Mouse (Mus musculus) CH12.LX (cell line): ENCODE data around the gene Gimap7. TPM values are rescaled to one million over a fixed set of nuclear protein-coding genes. Genes with fewer than 3 reads are reported as not detected.

ENCODE experiments used
- DNase-seq: peaks from one replicate; pipeline ENCODE4 v3.0.0-alpha.2; 2013; ENCODE audit errors: extremely low read depth
- H3K27ac ChIP-seq: 2 replicates; pipeline ENCODE4 v1.5.1; 2012; ENCODE audit warnings: low read depth, mild to moderate bottlenecking, control low read depth, moderate library complexity; ENCODE audit not compliant: insufficient read depth
- H3K27me3 ChIP-seq: replicated peaks from 2 replicates; pipeline ENCODE3; 2012; ENCODE audit warnings: inconsistent platforms
- H3K36me3 ChIP-seq, 2 experiments: replicated peaks in 1 of 2; 2 replicates each; pipeline versions ENCODE3 to v1.6.1; 2012; ENCODE audit warnings: inconsistent platforms in 1 of 2, low read length in 1 of 2, mild to moderate bottlenecking in 1 of 2, mixed read lengths in 1 of 2, moderate library complexity in 1 of 2; ENCODE audit not compliant: control insufficient read depth in 1 of 2, insufficient read depth in 1 of 2
- H3K4me1 ChIP-seq, 2 experiments: 2 replicates each; pipeline ENCODE4 v1.6.1; 2012; ENCODE audit warnings: inconsistent platforms in 1 of 2, moderate library complexity in 1 of 2; ENCODE audit not compliant: insufficient read depth in 2 of 2, control insufficient read depth in 1 of 2
- H3K4me2 ChIP-seq: 2 replicates; pipeline ENCODE4 v1.6.1; 2012; ENCODE audit warnings: low read depth, mild to moderate bottlenecking, control low read depth; ENCODE audit not compliant: poor library complexity, insufficient read depth, severe bottlenecking
- H3K4me3 ChIP-seq, 3 experiments: fragments of 150-350 bp in 1 of 3; sonication (generic) in 1 of 3; replicated peaks in 1 of 3; 2 replicates each; pipeline versions ENCODE3 to v1.5.1; 2011 to 2012; ENCODE audit warnings: low read depth in 2 of 3, low read length in 2 of 3, mild to moderate bottlenecking in 2 of 3, moderate library complexity in 2 of 3, control low read depth in 1 of 3, improper control_type of control experiment in 1 of 3, inconsistent platforms in 1 of 3, mixed read lengths in 1 of 3; ENCODE audit not compliant: poor library complexity in 1 of 3
- H3K79me2 ChIP-seq: replicated peaks from 2 replicates; pipeline ENCODE4 v1.6.1; 2012; ENCODE audit warnings: mild to moderate bottlenecking, moderate library complexity; ENCODE audit not compliant: control insufficient read depth, poor library complexity, insufficient read depth, severe bottlenecking; ENCODE audit errors: extremely low read depth
- H3K9ac ChIP-seq: 2 replicates; pipeline ENCODE4 v1.6.1; 2012; ENCODE audit warnings: low read depth, mild to moderate bottlenecking, control low read depth, moderate library complexity; ENCODE audit not compliant: insufficient read depth
- H3K9me3 ChIP-seq: replicated peaks from 2 replicates; pipeline ENCODE3; 2012; ENCODE audit warnings: low read length, inconsistent platforms, mixed read lengths
- BHLHE40 ChIP-seq: IDR thresholded peaks from 2 replicates; pipeline ENCODE4 v1.6.1; 2011; ENCODE audit warnings: mild to moderate bottlenecking, low read depth, low read length, improper control_type of control experiment
- CHD1 ChIP-seq: IDR thresholded peaks from 2 replicates; pipeline ENCODE4 v1.6.1; 2012; ENCODE audit warnings: low read depth, low read length, improper control_type of control experiment, inconsistent platforms
- EP300 ChIP-seq: IDR thresholded peaks from 2 replicates; pipeline ENCODE4 v1.6.1; 2011; ENCODE audit warnings: low read length, improper control_type of control experiment
- ETS1 ChIP-seq: conservative IDR thresholded peaks from 2 replicates; pipeline ENCODE4 v1.6.1; 2012; ENCODE audit warnings: low read depth, mild to moderate bottlenecking, inconsistent platforms, low read length, improper control_type of control experiment, moderate library complexity
- GABPA ChIP-seq: IDR thresholded peaks from 2 replicates; pipeline ENCODE4 v1.6.1; 2012; ENCODE audit warnings: low read depth, low read length, improper control_type of control experiment, inconsistent platforms; ENCODE audit not compliant: insufficient replicate concordance
- JUN ChIP-seq: IDR thresholded peaks from 2 replicates; pipeline ENCODE4 v1.6.1; 2011; ENCODE audit warnings: low read depth, mild to moderate bottlenecking, low read length, improper control_type of control experiment, moderate library complexity; ENCODE audit not compliant: insufficient read depth
- MAFK ChIP-seq: IDR thresholded peaks from 2 replicates; pipeline ENCODE4 v1.6.1; 2011; ENCODE audit warnings: low read length, improper control_type of control experiment; ENCODE audit not compliant: insufficient replicate concordance
- POLR2AphosphoS2 ChIP-seq: IDR thresholded peaks from 2 replicates; pipeline ENCODE4 v1.6.1; 2011; ENCODE audit warnings: low read depth, low read length, improper control_type of control experiment
- RAD21 ChIP-seq: IDR thresholded peaks from 2 replicates; pipeline ENCODE4 v1.6.1; 2011; ENCODE audit warnings: low read depth, mild to moderate bottlenecking, low read length, improper control_type of control experiment, moderate library complexity
- TCF12 ChIP-seq: IDR thresholded peaks from 2 replicates; pipeline ENCODE4 v1.6.1; 2014; ENCODE audit warnings: low read depth, mild to moderate bottlenecking, inconsistent platforms, low read length, improper control_type of control experiment
- USF1 ChIP-seq: IDR thresholded peaks from 2 replicates; pipeline ENCODE4 v1.6.1; 2014; ENCODE audit warnings: low read depth, mild to moderate bottlenecking, inconsistent platforms, low read length, improper control_type of control experiment
- USF2 ChIP-seq: conservative IDR thresholded peaks from 2 replicates; pipeline ENCODE4 v1.6.1; 2011; ENCODE audit warnings: low read depth, low read length, improper control_type of control experiment
- ZC3H11A ChIP-seq: IDR thresholded peaks from 2 replicates; pipeline ENCODE4 v1.6.1; 2012; ENCODE audit warnings: low read depth, mild to moderate bottlenecking, inconsistent platforms, low read length, improper control_type of control experiment
- ZMIZ1 ChIP-seq: IDR thresholded peaks from 2 replicates; pipeline ENCODE4 v1.6.1; 2012; ENCODE audit warnings: low read depth, mild to moderate bottlenecking, inconsistent platforms, low read length, improper control_type of control experiment
- dilution Hi-C: fragments of 300-500 bp; cut with MboI; formaldehyde crosslinking; loops from 2 replicates; pipeline ENCODE4 v1.14.3; 2020; ENCODE audit warnings: low sequenced_read_pairs; ENCODE audit not compliant: extremely low pct_unique_long_range_greater_than_20kb, extremely low pct_ligation_motif_present
- in situ Hi-C: fragments of 300-500 bp; cut with MboI; formaldehyde crosslinking; loops from 3 replicates; pipeline ENCODE4 v1.14.3; 2019; ENCODE audit warnings: low sequenced_read_pairs, low pct_ligation_motif_present, low pct_unique_long_range_greater_than_20kb, mixed read lengths
- polyA plus RNA-seq: library from polyadenylated mRNA; unstranded; fragments of >175 nt; gene quantifications from 2 replicates; pipeline ENCODE4 v1.2.1, GENCODE M21; 2012; ENCODE audit warnings: low read depth; ENCODE audit not compliant: insufficient read length
- total RNA-seq, 2 experiments: library from RNA; depleted of rRNA; stranded (reverse); fragments of 300-350 nt in 1 of 2; fragments of >200 nt in 1 of 2; gene quantifications; 2 replicates each; pipeline ENCODE4 v1.2.3; 2012 to 2014

The Gimap7 gene
- total and polyA plus RNA-seq, 3 experiments = 4.2 to 14.5 (median 7.0) TPM

- H3K36me3 ChIP-seq = peaks cover 25 to 29% of the 10 kb centered on the region in 2 experiments
- H3K4me3 ChIP-seq = no peak overlapping the region
- in situ Hi-C loops = no loop called here
- dilution Hi-C loops = no loop called here
- peaks cover 9% of the 10 kb centered on the region for H3K9me3 ChIP-seq
- DNase-seq = no peak
- peak overlapping the region; percentile 90 for H3K27ac ChIP-seq
- TF ChIP-seq TCF12 = no peak
- TF ChIP-seq ZC3H11A = no peak
- no peak for TF ChIP-seq BHLHE40
- no peak for TF ChIP-seq EP300
- TF ChIP-seq ETS1 = no peak
- TF ChIP-seq GABPA = no peak
- no peak for TF ChIP-seq RAD21
- no peak for TF ChIP-seq JUN
- H3K4me1 ChIP-seq = peaks cover 12 to 57% of the 10 kb centered on the region in 2 experiments
- peaks cover 67% of the 10 kb centered on the region for H3K79me2 ChIP-seq
- H3K9ac ChIP-seq = no peak overlapping the region
- no peaks in the 10 kb centered on the region for H3K27me3 ChIP-seq
- H3K4me2 ChIP-seq = peak overlapping the region; percentile 89
These were observed 23.3 kb downstream of the Gimap7 start for GRCm38 (mm10) chr6:48741711-48742206.

GRCm38 (mm10) chr6:48742422-48743351, 24.3 kb downstream of the Gimap7 start:
- Histone ChIP-seq H3K9ac (no peak overlapping the region), H3K79me2 (peaks cover 62% of the 10 kb centered on the region), H3K9me3 (peaks cover 9% of the 10 kb centered on the region), H3K4me2 (no peak overlapping the region), H3K27ac (no peak overlapping the region), H3K4me1 (peaks cover 7 to 48% of the 10 kb centered on the region in 2 experiments), H3K4me3 (no peak overlapping the region), H3K27me3 (no peaks in the 10 kb centered on the region), H3K36me3 (peaks cover 25 to 29% of the 10 kb centered on the region in 2 experiments)
- dilution Hi-C loops = no loop called here
- in situ Hi-C loops = no loop called here
- DNase-seq = no peak
- TF ChIP-seq USF2 (no peak), EP300 (no peak), MAFK (no peak)

- Histone ChIP-seq H3K36me3 (peaks cover 33 to 40% of the 10 kb centered on the region in 2 experiments), H3K4me1 (peaks cover 9 to 60% of the 10 kb centered on the region in 2 experiments), H3K9me3 (peaks cover 17% of the 10 kb centered on the region), H3K27me3 (no peaks in the 10 kb centered on the region), H3K4me3 (peak overlapping the region; percentile 58 to 90 (median 62)), H3K27ac (peak overlapping the region; percentile 100), H3K79me2 (peaks cover 47% of the 10 kb centered on the region), H3K9ac (peak overlapping the region; percentile 92), H3K4me2 (peak overlapping the region; percentile 45)
- in situ Hi-C loops = no loop called here
- peak; percentile 58 for TF ChIP-seq CHD1
- no peak for TF ChIP-seq ZMIZ1
- TF ChIP-seq POLR2AphosphoS2 = 0 out of 2 replicates have a peak, but pooled peaks have one; percentile 15
- TF ChIP-seq EP300 = no peak
- TF ChIP-seq USF1 = no peak
- no peak for TF ChIP-seq USF2
- DNase-seq = no peak
- dilution Hi-C loops = no loop called here
These were observed 27.1 kb downstream of the Gimap7 start for GRCm38 (mm10) chr6:48745490-48745889.
